Mouse (Mus musculus) neural tube, embryonic 14.5 days (tissue): ENCODE measurements at regions not wholly inside any gene's neighbourhood (a gene's known extent, or its start where the extent isn't known, plus 50 kb on each side); places are given as distances from the start of the nearest gene placed in this dataset.

Source experiments
- ATAC-seq: fragments of 200-750 bp; cut with Nextera tagmentation; 2 replicates; pipeline ENCODE4 v1.8.0; 2017; ENCODE audit warnings: low read depth, mild to moderate bottlenecking, moderate TSS enrichment, moderate library complexity
- H3K27ac ChIP-seq: fragments of 300-500 bp; sonication (generic); 2 replicates; pipeline ENCODE4 v1.5.1; 2014; ENCODE audit warnings: low read depth, mild to moderate bottlenecking, control low read depth, low read length, moderate library complexity, mixed read lengths
- H3K27me3 ChIP-seq: fragments of 300-500 bp; sonication (generic); 2 replicates; pipeline ENCODE4 v1.6.1; 2014; ENCODE audit warnings: low read length; ENCODE audit not compliant: control insufficient read depth, insufficient read depth
- H3K36me3 ChIP-seq: fragments of 300-500 bp; sonication (generic); 2 replicates; pipeline ENCODE4 v1.6.1; 2014; ENCODE audit warnings: low read length, mixed read lengths; ENCODE audit not compliant: control insufficient read depth, insufficient read depth
- H3K4me1 ChIP-seq: fragments of 300-500 bp; sonication (generic); 2 replicates; pipeline ENCODE4 v1.6.1; 2014; ENCODE audit warnings: low read length; ENCODE audit not compliant: control insufficient read depth, insufficient read depth
- H3K4me2 ChIP-seq: fragments of 300-500 bp; sonication (generic); 2 replicates; pipeline ENCODE4 v1.6.1; 2014; ENCODE audit warnings: mild to moderate bottlenecking, low read depth, low read length, control low read depth
- H3K4me3 ChIP-seq: fragments of 300-500 bp; sonication (generic); 2 replicates; pipeline ENCODE4 v1.5.1; 2014; ENCODE audit warnings: low read depth, low read length, control low read depth, mixed read lengths
- H3K9ac ChIP-seq: fragments of 300-500 bp; sonication (generic); replicated peaks from 2 replicates; pipeline ENCODE4 v1.6.1; 2014; ENCODE audit warnings: low read depth, mild to moderate bottlenecking, control low read depth, low read length, mixed read lengths
- H3K9me3 ChIP-seq: fragments of 300-500 bp; sonication (generic); 2 replicates; pipeline ENCODE4 v1.6.1; 2016; ENCODE audit warnings: low read length; ENCODE audit not compliant: control insufficient read depth
- WGBS: fragments of 180-500 bp; shearing (Covaris S2); extraction: QIAGEN DNeasy Blood & Tissue Kit; methylation state at CpG from one replicate; pipeline ENCODE4 v1.1.7; 2014; 5-methylcytosine and 5-hydroxymethylcytosine counted together

- WGBS, result 39% methylated on average over 5 of the region's 5 CpGs
- no peaks in the 10 kb centered on the region for H3K27me3 ChIP-seq
- H3K27ac ChIP-seq, result no peak overlapping the region
- ATAC-seq, result no peak
- no peak overlapping the region for H3K9ac ChIP-seq
- no peak overlapping the region for H3K4me2 ChIP-seq
- 0 out of 2 replicates have a peak, but pooled peaks cover 7% of the 10 kb centered on the region for H3K4me1 ChIP-seq
- no peaks in the 10 kb centered on the region for H3K9me3 ChIP-seq
- no peaks in the 10 kb centered on the region for H3K36me3 ChIP-seq
- no peak overlapping the region for H3K4me3 ChIP-seq
Measured at GRCm38 (mm10) chr4:12774671-12775070, 602.9 kb upstream of the Fam92a start.

GRCm38 (mm10) chr4:12773201-12773600 lies 601.4 kb upstream of the Fam92a start:
- no peak for ATAC-seq
- Histone ChIP-seq H3K36me3 (no peaks in the 10 kb centered on the region), H3K27ac (no peak overlapping the region), H3K27me3 (no peaks in the 10 kb centered on the region), H3K9me3 (no peaks in the 10 kb centered on the region), H3K4me2 (no peak overlapping the region), H3K9ac (no peak overlapping the region), H3K4me3 (no peak overlapping the region), H3K4me1 (0 out of 2 replicates have a peak, but pooled peaks cover 7% of the 10 kb centered on the region)
- WGBS, result 70% methylated on average over 7 of the region's 7 CpGs

GRCm38 (mm10) chr4:12770131-12770780 lies 598.4 kb upstream of the Fam92a start:
- no peak overlapping the region for H3K4me3 ChIP-seq
- H3K9ac ChIP-seq, result no peak overlapping the region
- no peak for ATAC-seq
- 0 out of 2 replicates have a peak, but pooled peaks cover 5% of the 10 kb centered on the region for H3K4me1 ChIP-seq
- no peak overlapping the region for H3K27ac ChIP-seq
- H3K9me3 ChIP-seq, result no peaks in the 10 kb centered on the region
- H3K27me3 ChIP-seq, result no peaks in the 10 kb centered on the region
- 48% methylated on average over 5 of the region's 5 CpGs for whole genome bisulfite sequencing
- H3K4me2 ChIP-seq, result no peak overlapping the region
- no peaks in the 10 kb centered on the region for H3K36me3 ChIP-seq

- Histone ChIP-seq H3K4me2 (no peak overlapping the region), H3K27ac (no peak overlapping the region), H3K9ac (no peak overlapping the region), H3K9me3 (no peaks in the 10 kb centered on the region), H3K27me3 (no peaks in the 10 kb centered on the region), H3K36me3 (no peaks in the 10 kb centered on the region), H3K4me1 (0 out of 2 replicates have a peak, but pooled peaks cover 3% of the 10 kb centered on the region), H3K4me3 (no peak overlapping the region)
- no peak for ATAC-seq
Measured at GRCm38 (mm10) chr4:12769092-12769491, 597.3 kb upstream of the Fam92a start.

GRCm38 (mm10) chr4:12766763-12767162 lies 594.9 kb upstream of the Fam92a start:
- H3K9me3 ChIP-seq, result no peaks in the 10 kb centered on the region
- ATAC-seq, result no peak
- H3K4me3 ChIP-seq, result no peak overlapping the region
- no peaks in the 10 kb centered on the region for H3K4me1 ChIP-seq
- no peaks in the 10 kb centered on the region for H3K27me3 ChIP-seq
- H3K36me3 ChIP-seq, result no peaks in the 10 kb centered on the region
- 78% methylated on average over 1 of the region's 1 CpGs for WGBS
- no peak overlapping the region for H3K27ac ChIP-seq
- no peak overlapping the region for H3K9ac ChIP-seq
- no peak overlapping the region for H3K4me2 ChIP-seq

GRCm38 (mm10) chr4:12750817-12751216 lies 579.0 kb upstream of the Fam92a start:
- no peaks in the 10 kb centered on the region for H3K36me3 ChIP-seq
- H3K4me1 ChIP-seq, result no peaks in the 10 kb centered on the region
- no peak overlapping the region for H3K9ac ChIP-seq
- H3K27ac ChIP-seq, result no peak overlapping the region; the same call in 1 of the 2 replicates
- WGBS, result 82% methylated on average over 2 of the region's 2 CpGs
- ATAC-seq, result no peak
- H3K4me3 ChIP-seq, result no peak overlapping the region
- H3K9me3 ChIP-seq, result no peaks in the 10 kb centered on the region
- H3K4me2 ChIP-seq, result no peak overlapping the region
- no peaks in the 10 kb centered on the region for H3K27me3 ChIP-seq

- WGBS, result 100% methylated on average over 1 of the region's 1 CpGs
- Histone ChIP-seq H3K27me3 (no peaks in the 10 kb centered on the region), H3K9ac (no peak overlapping the region), H3K4me2 (no peak overlapping the region), H3K36me3 (no peaks in the 10 kb centered on the region), H3K27ac (no peak overlapping the region), H3K4me3 (no peak overlapping the region), H3K9me3 (no peaks in the 10 kb centered on the region), H3K4me1 (no peaks in the 10 kb centered on the region)
- ATAC-seq, result no peak
Measured at GRCm38 (mm10) chr4:12749874-12750273, 578.1 kb upstream of the Fam92a start.

GRCm38 (mm10) chr4:12743714-12744327 lies 572.0 kb upstream of the Fam92a start:
- no peak overlapping the region for H3K9ac ChIP-seq
- ATAC-seq, result no peak
- no peaks in the 10 kb centered on the region for H3K36me3 ChIP-seq
- H3K4me1 ChIP-seq, result no peaks in the 10 kb centered on the region
- no peak overlapping the region for H3K4me2 ChIP-seq
- 74% methylated on average over 5 of the region's 5 CpGs for WGBS
- no peaks in the 10 kb centered on the region for H3K9me3 ChIP-seq
- H3K27me3 ChIP-seq, result no peaks in the 10 kb centered on the region
- no peak overlapping the region for H3K4me3 ChIP-seq
- no peak overlapping the region for H3K27ac ChIP-seq

- no peak overlapping the region for H3K9ac ChIP-seq
- H3K4me2 ChIP-seq, result no peak overlapping the region
- H3K9me3 ChIP-seq, result no peaks in the 10 kb centered on the region
- no peak overlapping the region for H3K27ac ChIP-seq
- no peaks in the 10 kb centered on the region for H3K27me3 ChIP-seq
- 74% methylated on average over 3 of the region's 3 CpGs for WGBS
- H3K36me3 ChIP-seq, result no peaks in the 10 kb centered on the region
- no peak for ATAC-seq
- H3K4me3 ChIP-seq, result no peak overlapping the region
- H3K4me1 ChIP-seq, result no peaks in the 10 kb centered on the region
Measured at GRCm38 (mm10) chr4:12736411-12736810, 564.6 kb upstream of the Fam92a start.
